Mouse (Mus musculus) adipose tissue, adult 10 weeks (tissue): Measurements from ENCODE around the gene Pbsn. TPM values are rescaled to one million over a fixed set of nuclear protein-coding genes. Genes with fewer than 3 reads are reported as not detected.

ENCODE experiments used
- polyA plus RNA-seq: library from polyadenylated mRNA; stranded (reverse); fragments of 350-450 nt; fragmentation: Illumina TruSeq; extraction: RNeasy Lipid Tissue Mini Kit (QIAGEN cat#74804); gene quantifications from one replicate; pipeline ENCODE4 v1.2.3, GENCODE M21; 2014; ENCODE audit warnings: low read depth, low replicate concordance

The Pbsn gene
- not detected for polyA plus RNA-seq

GRCm38 (mm10) chrX:77853523-77853922 is at the start of gene Pbsn:
Gene Pbsn (minus strand): TSS chrX:77853623.

GRCm38 (mm10) chrX:77864458-77864857 is 11.0 kb upstream of the Pbsn start, which contains the start of gene Gm14744:
Gene Gm14744 (plus strand): TSS chrX:77864758.

GRCm38 (mm10) chrX:77796238-77796835 is 57.1 kb downstream of the Pbsn start, which contains the start of gene Prkx:
Gene Prkx (minus strand): TSS chrX:77796278.

Other genes with a start within 250 kb of the Pbsn start
- 16.2 TPM for gene Prkx, start 57.3 kb downstream of the Pbsn start, polyA plus RNA-seq
- 4.2 TPM for gene Gm14744, start 11.1 kb upstream of the Pbsn start, polyA plus RNA-seq
- 0.88 TPM for gene 5430402E10Rik, start 71.4 kb upstream of the Pbsn start, polyA plus RNA-seq
- not detected for gene Obp1a, start 237.8 kb upstream of the Pbsn start, polyA plus RNA-seq